Mouse (Mus musculus): ENCODE measurements around the gene Fgfr2.

Fgfr2 gene

GRCm38 (mm10) chr7:133039556-133040255 is 83.4 kb downstream of the Fgfr2 start:
- DNase-seq: no peak

- DNase-seq: peak; percentile 32
Measured at GRCm38 (mm10) chr7:133037618-133038017, 85.5 kb downstream of the Fgfr2 start.

- DNase-seq: no peak
Measured at GRCm38 (mm10) chr7:133037217-133037616, 85.9 kb downstream of the Fgfr2 start.

GRCm38 (mm10) chr7:133035901-133036300 is 87.2 kb downstream of the Fgfr2 start:
- no peak for DNase-seq

GRCm38 (mm10) chr7:133032589-133033203 is 90.5 kb downstream of the Fgfr2 start:
- DNase-seq: peak; percentile 76

- DNase-seq: no peak
Measured at GRCm38 (mm10) chr7:133029496-133030047, 93.6 kb downstream of the Fgfr2 start.

GRCm38 (mm10) chr7:133029004-133029403 is 94.1 kb downstream of the Fgfr2 start:
- no peak for DNase-seq

- no peak for DNase-seq
Measured at GRCm38 (mm10) chr7:133027930-133028329, 95.2 kb downstream of the Fgfr2 start.

- DNase-seq: no peak
Measured at GRCm38 (mm10) chr7:133024694-133025093, 98.5 kb downstream of the Fgfr2 start.

- DNase-seq: peak; percentile 25
Measured at GRCm38 (mm10) chr7:133019481-133020020, 103.6 kb downstream of the Fgfr2 start.

GRCm38 (mm10) chr7:133018961-133019360 is 104.2 kb downstream of the Fgfr2 start:
- no peak for DNase-seq

GRCm38 (mm10) chr7:133015416-133016070 is 107.6 kb downstream of the Fgfr2 start:
- no peak for DNase-seq

- DNase-seq: no peak
Measured at GRCm38 (mm10) chr7:133014631-133015030, 108.5 kb downstream of the Fgfr2 start.

GRCm38 (mm10) chr7:133013923-133014322 is 109.2 kb downstream of the Fgfr2 start:
- DNase-seq: no peak

GRCm38 (mm10) chr7:133012637-133013366 is 110.3 kb downstream of the Fgfr2 start:
- no peak for DNase-seq

- DNase-seq: no peak
Measured at GRCm38 (mm10) chr7:133011611-133012010, 111.5 kb downstream of the Fgfr2 start.

- peak; percentile 22 for DNase-seq
Measured at GRCm38 (mm10) chr7:133011191-133011590, 112.0 kb downstream of the Fgfr2 start.

GRCm38 (mm10) chr7:133010477-133010876 is 112.7 kb downstream of the Fgfr2 start:
- no peak for DNase-seq

GRCm38 (mm10) chr7:133009676-133010075 is 113.5 kb downstream of the Fgfr2 start:
- DNase-seq: no peak

- no peak for DNase-seq
Measured at GRCm38 (mm10) chr7:133008663-133009062, 114.5 kb downstream of the Fgfr2 start.

- peak; percentile 20 for DNase-seq
Measured at GRCm38 (mm10) chr7:133007343-133007742, 115.8 kb downstream of the Fgfr2 start.

GRCm38 (mm10) chr7:133005772-133006171 is 117.4 kb downstream of the Fgfr2 start:
- DNase-seq: no peak

- DNase-seq: peak; percentile 85
Measured at GRCm38 (mm10) chr7:133003421-133003820, 119.7 kb downstream of the Fgfr2 start.
